Mouse (Mus musculus) left cerebral cortex, adult 2 months (tissue): Measurements from ENCODE around the gene Miox. TPM values are rescaled to one million over a fixed set of nuclear protein-coding genes. Genes with fewer than 3 reads are reported as not detected.

Experiments
- DNase-seq, 2 experiments: peaks; one replicate each; pipeline ENCODE4 v3.0.0; 2021 to 2022; ENCODE audit warnings: low spot score in 2 of 2, mixed read lengths in 1 of 2; ENCODE audit errors: extremely low spot score in 1 of 2
- H3K27ac ChIP-seq: fragments of 200-600 bp; 2 replicates; pipeline ENCODE4 v1.8.1; 2022
- H3K4me3 ChIP-seq: fragments of 200-600 bp; 2 replicates; pipeline ENCODE4 v1.8.1; 2022
- CTCF ChIP-seq: fragments of 200-600 bp; IDR thresholded peaks from 2 replicates; pipeline ENCODE4 v1.8.1; 2022; ENCODE audit warnings: antibody characterized with exemption, mild to moderate bottlenecking, moderate library complexity
- intact Hi-C: fragments of 180-260 bp; cut with DNase I; formaldehyde crosslinking; loops from one replicate; pipeline ENCODE4 v1.15.1; 2025
- long read RNA-seq, 2 experiments: library from polyadenylated mRNA; stranded (forward); transcript quantifications; one replicate each; pipeline ENCODE4 v2.0.0; 2021; ENCODE audit warnings: borderline mapping rate in 2 of 2
- total RNA-seq, 2 experiments: library from RNA; stranded (reverse); gene quantifications; 2 replicates each; pipeline ENCODE4 v1.2.3; 2021

The Miox gene
- not detected for total RNA-seq
- long read RNA-seq, experiment 1: 0 reads
- long read RNA-seq, experiment 2: 0 reads

DNA sequence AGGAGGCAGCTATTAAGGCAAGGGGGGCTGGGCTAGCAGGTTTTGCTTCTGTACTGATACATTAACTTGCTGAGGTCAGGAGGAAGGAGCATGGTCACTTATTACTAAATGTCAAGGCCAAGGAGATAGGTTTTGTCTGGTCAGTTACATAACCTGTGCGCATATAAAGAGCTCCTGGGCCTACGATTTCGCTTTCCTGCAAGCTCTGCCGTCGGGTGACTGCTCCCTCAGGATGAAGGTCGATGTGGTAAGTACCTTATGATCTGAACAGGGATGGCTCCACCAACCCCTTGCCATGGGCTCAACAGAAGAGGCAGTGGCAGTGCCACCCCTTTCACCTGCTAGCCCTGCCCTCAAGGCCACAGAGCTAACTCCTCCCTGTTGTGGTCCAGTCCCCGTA is at the start of gene Miox:
TSS of gene Miox (plus strand) at position 128 of the 400 bp plus-strand sequence.
- DNase-seq: no peak
- no peak for TF ChIP-seq CTCF
- no peak within 1 kb of the TSS for H3K27ac ChIP-seq
- intact Hi-C loops: no loop called here
- H3K4me3 ChIP-seq: no peak within 1 kb of the TSS

DNA sequence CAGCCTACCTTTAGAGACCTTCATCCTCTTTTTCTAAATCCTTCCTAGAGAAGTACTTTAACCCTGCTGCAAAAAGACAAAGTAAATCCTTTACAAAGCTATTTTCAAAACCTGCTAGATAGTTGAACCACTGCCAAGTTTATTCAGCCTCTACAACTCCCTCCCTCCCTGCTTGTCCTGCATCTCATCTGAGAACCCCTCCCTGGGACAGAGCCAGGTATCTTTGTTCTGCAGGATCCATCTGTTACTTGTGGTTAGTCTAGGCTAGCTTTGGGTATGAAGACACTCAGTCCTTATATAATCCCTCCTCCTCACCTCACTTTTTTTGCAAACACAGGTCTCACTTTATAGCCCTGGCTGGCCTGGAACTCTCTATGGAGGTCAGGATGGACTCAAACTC is 49.2 kb upstream of the Miox start:
- no peak for TF ChIP-seq CTCF
- intact Hi-C loops: no loop called here
- H3K27ac ChIP-seq: peak overlapping the region; percentile 72
- no peak overlapping the region for H3K4me3 ChIP-seq
- no peak for DNase-seq

DNA sequence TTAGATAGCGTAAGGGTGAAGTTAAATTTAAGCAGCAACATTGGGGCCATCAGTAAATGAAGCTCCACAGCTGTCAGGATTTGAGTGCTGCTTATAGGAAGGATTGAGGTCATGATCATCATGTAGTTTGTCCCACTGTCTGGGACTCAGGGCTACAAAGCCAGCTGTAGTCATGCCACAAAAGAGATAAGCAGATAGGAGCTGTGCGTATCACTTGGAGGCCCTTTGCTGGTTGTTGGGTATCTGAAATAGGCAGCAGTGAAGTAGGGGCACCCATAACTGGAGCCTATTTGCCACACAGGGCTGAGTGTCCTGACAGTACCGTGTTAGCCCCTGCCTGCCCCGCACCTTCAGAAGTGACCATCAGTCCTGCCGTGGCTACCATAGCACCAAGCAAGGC is 48.7 kb upstream of the Miox start:
- intact Hi-C loops: no loop called here
- DNase-seq: no peak
- Histone ChIP-seq H3K4me3 (no peak overlapping the region), H3K27ac (peak overlapping the region; percentile 72)
- TF ChIP-seq CTCF: no peak

DNA sequence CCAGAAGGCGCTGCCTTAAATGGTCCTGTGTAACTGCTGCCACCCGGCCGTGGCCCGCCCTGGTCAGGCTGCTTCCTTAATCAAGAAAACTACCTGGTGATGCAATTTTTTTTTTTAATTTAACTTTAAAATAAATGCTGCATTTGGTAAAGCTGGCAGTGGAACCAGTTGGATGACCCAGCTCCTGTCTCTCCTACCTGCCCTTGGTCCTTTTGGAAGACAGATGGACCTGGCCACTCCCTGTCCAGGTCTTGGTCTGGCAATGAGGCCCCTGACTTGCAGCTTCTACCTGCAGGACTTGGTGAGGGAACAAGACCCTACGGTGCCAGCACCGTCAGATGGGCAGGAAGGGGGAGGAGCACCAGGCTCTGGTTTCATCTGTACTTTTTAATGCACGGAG is 48.1 kb upstream of the Miox start:
- Histone ChIP-seq H3K27ac (peak overlapping the region; percentile 45; the same call in 1 of the 2 replicates), H3K4me3 (no peak overlapping the region)
- intact Hi-C loops: no loop called here
- no peak for TF ChIP-seq CTCF
- no peak for DNase-seq

DNA sequence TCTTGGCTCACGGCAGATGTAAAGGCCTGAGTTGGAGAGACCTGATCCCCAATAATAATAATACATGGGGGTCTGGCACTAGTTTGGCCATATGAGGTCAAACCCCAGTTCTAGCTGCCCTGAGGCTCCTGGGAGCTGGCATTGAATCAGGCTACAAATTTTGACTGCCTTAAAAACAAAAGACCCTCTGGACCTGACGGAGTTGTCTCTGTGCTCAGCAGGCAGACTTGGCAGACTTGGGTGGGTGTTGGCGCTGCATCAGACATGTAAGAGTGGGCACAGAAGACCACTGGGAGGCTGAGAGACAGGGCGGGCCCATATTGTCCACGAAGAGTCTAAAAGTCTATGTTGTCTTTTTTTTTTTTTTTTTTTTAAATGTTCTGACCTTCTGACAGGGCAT is 47.6 kb upstream of the Miox start:
- intact Hi-C loops: no loop called here
- Histone ChIP-seq H3K27ac (no peak overlapping the region), H3K4me3 (no peak overlapping the region)
- no peak for DNase-seq
- no peak for TF ChIP-seq CTCF

DNA sequence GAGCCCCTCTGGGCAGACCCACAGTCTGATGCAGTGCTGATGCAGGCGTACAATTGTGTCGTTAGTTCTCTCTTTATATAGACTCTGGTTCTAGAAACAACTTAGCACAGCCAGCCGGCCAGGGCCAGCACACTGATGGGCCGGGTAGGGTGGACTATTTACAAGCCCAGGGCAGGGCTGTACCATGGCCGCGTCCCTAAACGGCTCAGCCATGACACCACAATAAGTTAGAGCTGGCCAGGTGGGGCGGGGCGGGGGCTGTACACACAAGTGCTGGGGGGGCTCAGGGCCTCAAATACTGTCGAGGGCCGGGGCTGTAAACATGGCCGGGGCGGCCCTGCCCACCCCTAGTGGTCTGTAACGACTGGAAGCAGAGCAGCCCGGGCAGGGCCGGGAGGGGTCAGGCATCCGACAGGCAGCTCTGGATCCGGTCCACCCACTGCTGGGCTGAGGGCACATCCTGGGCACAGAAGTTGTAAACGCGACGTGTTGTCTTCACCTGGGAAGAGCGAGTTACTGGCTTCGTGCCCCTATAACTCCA is 45.9 kb upstream of the Miox start:
- no peak for DNase-seq
- intact Hi-C loops: no loop called here
- H3K4me3 ChIP-seq: no peak overlapping the region
- H3K27ac ChIP-seq: no peak overlapping the region
- TF ChIP-seq CTCF: no peak

DNA sequence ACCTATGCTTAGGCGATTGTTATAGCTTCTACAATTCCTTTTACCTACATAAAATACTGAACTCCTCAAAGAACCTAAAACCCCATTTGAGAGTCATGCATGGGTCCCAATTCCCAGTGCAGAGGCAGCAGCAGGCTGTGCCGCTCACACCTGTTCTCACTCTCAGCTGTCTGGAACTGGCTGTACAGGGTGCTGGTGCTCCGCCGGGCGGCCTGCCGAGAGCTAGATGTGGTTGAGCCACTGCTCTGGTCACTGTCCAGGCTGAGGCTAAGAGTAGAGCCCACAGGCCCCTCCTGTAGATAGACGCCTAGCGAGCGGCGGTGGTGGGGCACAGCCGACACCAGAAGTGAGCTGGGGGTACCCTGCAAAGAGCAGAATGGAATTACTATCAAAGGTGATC is 44.7 kb upstream of the Miox start:
- no peak for DNase-seq
- Histone ChIP-seq H3K4me3 (no peak overlapping the region), H3K27ac (no peak overlapping the region)
- no peak for TF ChIP-seq CTCF
- intact Hi-C loops: no loop called here

DNA sequence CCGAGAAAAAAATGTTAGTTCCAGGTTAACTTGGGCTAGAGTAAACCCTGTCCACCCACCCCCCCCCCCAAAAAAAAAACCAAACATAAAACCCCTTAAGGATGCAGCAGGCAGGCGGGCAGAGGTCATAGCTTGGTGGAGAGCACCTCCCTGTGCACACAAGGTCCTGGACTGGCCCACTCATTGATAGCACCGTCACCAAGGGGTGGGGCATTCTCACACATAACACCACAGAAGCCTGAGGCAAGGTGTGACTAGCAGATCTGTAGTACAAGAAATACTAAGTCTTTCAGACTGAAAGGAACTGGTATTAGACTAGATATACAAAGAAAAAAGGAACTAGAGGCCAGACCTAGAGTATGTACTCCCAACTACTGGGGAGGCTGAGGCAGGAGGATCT is 42.7 kb upstream of the Miox start:
- no peak overlapping the region for H3K4me3 ChIP-seq
- no peak for TF ChIP-seq CTCF
- H3K27ac ChIP-seq: no peak overlapping the region
- no peak for DNase-seq
- intact Hi-C loops: no loop called here

DNA sequence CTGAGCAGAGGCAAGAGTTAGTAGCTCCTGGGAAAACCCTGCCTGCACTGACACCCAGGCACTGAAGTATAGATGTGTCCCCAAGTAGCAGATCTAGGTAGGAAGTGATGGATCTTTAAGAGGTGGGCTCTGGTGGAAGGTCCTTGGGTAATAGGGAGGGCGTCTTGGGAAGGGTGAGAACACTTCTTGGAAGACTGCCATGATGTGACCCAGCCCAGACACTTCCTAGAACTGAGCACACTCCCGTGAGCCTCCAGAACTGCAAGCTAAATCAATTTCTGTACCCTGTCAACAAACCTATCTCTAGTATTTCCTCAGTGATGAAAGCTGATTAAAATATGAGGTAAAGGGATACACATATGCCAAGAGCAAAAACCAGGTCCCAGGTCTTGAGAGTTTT is 41.4 kb upstream of the Miox start:
- no peak for TF ChIP-seq CTCF
- DNase-seq: no peak
- Histone ChIP-seq H3K27ac (no peak overlapping the region), H3K4me3 (no peak overlapping the region)
- intact Hi-C loops: no loop called here

DNA sequence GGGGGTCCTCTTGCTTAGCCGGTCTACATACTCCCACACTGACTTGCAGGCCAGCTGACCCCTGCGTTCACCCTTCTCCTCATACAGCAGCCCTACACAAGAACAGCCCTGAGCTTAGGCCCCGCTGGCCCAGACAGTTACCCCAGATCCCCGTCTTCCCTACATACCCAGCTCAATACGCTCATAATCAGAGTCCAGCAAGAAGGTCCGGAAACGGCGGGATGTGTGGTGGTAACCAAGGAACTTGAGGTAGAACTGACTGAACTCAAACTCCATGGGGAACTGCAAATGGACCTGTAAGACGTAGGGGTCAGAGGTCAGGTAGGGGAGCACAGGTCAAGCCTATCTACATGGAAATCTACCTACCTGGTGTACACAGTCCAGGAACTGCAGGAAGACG is 40.4 kb upstream of the Miox start:
- TF ChIP-seq CTCF: no peak
- DNase-seq: no peak
- no peak overlapping the region for H3K4me3 ChIP-seq
- intact Hi-C loops: no loop called here
- no peak overlapping the region for H3K27ac ChIP-seq

DNA sequence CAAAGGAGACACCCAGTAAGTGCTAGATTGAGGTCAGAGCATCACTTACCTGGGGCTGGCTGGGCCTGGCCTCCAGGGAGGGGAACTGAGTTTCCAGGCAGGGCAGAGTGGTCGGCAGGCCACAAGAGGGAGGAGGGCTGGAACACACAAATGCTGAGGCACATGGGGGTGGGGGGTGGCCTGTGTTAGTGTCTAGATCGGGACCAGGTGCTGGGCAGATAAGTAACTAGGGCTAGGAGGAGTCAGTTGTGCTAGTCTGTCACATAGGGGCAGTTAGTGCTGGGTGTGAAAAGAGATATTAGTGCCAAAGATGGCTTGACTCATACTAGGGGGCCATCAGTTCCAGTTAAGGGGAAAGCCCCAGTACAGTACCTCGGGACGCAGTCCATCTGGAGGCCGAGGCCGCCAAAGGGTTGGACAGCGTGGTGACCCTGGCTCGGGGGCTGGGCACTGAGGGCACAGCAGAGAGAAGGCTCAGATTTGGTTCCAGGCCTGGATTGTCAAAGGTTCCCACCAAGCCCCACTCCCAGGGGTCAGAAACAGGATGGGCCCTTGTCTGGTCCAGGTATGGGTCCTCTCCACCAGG is 38.5 kb upstream of the Miox start:
- Histone ChIP-seq H3K4me3 (no peak overlapping the region), H3K27ac (no peak overlapping the region)
- no peak for DNase-seq
- TF ChIP-seq CTCF: no peak
- intact Hi-C loops: no loop called here

DNA sequence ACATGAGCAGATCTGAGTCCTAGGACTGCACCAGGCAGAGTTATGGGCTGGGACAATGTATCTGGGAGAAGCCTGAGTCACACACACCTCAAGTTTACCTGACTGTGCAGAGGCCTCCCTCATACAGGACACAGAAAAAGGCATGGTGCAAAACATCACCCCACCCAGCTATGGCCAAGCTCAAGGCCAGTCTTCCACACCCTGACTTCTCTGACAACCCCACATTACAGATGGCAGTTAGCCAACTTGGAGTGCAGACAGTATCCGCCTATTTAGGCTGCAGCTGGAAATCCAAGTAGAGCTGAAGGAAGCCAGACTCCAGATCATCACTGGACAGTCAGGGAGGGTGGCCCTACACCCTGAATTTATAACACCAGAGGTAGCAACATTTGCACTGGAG is 37.7 kb upstream of the Miox start:
- DNase-seq: no peak
- TF ChIP-seq CTCF: no peak
- no peak overlapping the region for H3K4me3 ChIP-seq
- intact Hi-C loops: no loop called here
- no peak overlapping the region for H3K27ac ChIP-seq

DNA sequence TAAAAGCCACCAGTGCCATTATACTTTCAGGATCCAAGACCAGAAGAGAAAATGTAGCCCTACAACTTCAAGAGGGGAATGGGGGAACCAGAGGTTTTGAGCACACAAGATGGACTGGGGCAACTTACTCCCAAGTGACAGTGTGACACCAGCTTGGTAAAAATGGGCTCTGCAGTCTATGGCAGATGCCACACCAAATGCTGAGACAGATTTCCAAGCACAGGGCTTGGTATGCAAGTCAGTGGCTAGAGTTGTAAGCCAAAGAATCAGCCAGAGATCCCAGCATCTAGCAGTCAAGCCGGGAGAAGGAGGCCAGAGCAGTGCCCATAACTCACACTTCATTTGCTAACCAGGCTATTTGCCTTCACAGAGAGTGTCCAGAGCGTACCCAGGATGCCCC is 36.5 kb upstream of the Miox start:
- DNase-seq: no peak
- Histone ChIP-seq H3K27ac (no peak overlapping the region), H3K4me3 (no peak overlapping the region)
- intact Hi-C loops: no loop called here
- TF ChIP-seq CTCF: no peak
